Mouse (Mus musculus): ENCODE measurements around the gene Npat. TPM values are rescaled to one million over a fixed set of nuclear protein-coding genes. Genes with fewer than 3 reads are reported as not detected.

Npat gene
- 14.0 and 16.7 TPM in 2 replicates for polyA plus RNA-seq (2016; fragmentation: Nextera tagmentation; extraction: Ambion mirVana)

- Histone ChIP-seq H3K36me3 (no peaks in the 10 kb centered on the region), H3K4me1 (peaks cover 17% of the 10 kb centered on the region), H3K4me2 (replicated peaks) (peak within 1 kb of the TSS; percentile 94), H3K9ac (peak within 1 kb of the TSS; percentile 86), H3K4me3 (peak within 1 kb of the TSS; percentile 87), H3K9me3 (no peaks in the 10 kb centered on the region), H3K27ac (peak within 1 kb of the TSS; percentile 76), H3K27me3 (replicated peaks) (no peaks in the 10 kb centered on the region)
- under 1% methylated on average over 69 of the region's 69 CpGs for WGBS
- peak; percentile 99 for ATAC-seq (ENCODE audit: low FRiP score, low read depth)
Observed at GRCm38 (mm10) chr9:53536558-53537320, at the start of gene Npat, which contains the start of gene Atm. Gene Npat (plus strand): TSS chr9:53537047. Gene Atm (minus strand): TSS chr9:53536740.

DNA sequence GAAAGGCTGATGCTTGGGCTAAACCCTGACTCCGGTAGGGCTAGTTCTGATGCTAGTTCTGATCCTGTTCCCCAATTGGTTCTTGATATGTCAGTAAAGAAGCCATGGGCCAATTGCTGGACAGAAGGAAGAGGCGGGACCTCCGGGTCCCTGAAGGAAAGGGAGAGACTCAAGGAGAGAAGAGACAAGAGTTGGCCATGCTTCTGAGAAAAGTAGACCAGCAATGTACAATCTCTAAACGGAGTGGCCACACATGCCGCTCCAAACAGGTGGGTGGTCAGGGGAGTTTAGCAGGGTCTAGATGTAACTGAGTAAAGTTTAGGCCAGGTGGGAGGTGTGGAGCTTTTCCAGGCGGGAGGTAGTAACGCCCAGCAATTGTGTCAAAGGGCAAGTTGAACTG, 28.8 kb upstream of the Npat start:
- no peak for ATAC-seq (ENCODE audit: low FRiP score, low read depth)
- H3K27ac ChIP-seq, result no peak overlapping the region
- H3K9me3 ChIP-seq, result no peaks in the 10 kb centered on the region
- H3K27me3 ChIP-seq (replicated peaks), result no peaks in the 10 kb centered on the region
- no peak overlapping the region for H3K4me3 ChIP-seq
- H3K9ac ChIP-seq, result no peak overlapping the region
- no peak overlapping the region for H3K4me2 ChIP-seq (replicated peaks)
- H3K36me3 ChIP-seq, result peaks cover 12% of the 10 kb centered on the region; the same call in 1 of the 2 replicates
- WGBS, result 89% methylated on average over 7 of the region's 7 CpGs
- H3K4me1 ChIP-seq, result no peaks in the 10 kb centered on the region

- Histone ChIP-seq H3K9me3 (no peaks in the 10 kb centered on the region), H3K27me3 (replicated peaks) (no peaks in the 10 kb centered on the region), H3K4me3 (no peak overlapping the region), H3K36me3 (peaks cover 2% of the 10 kb centered on the region; the same call in 1 of the 2 replicates), H3K4me1 (no peaks in the 10 kb centered on the region), H3K9ac (no peak overlapping the region), H3K4me2 (replicated peaks) (no peak overlapping the region), H3K27ac (no peak overlapping the region)
- ATAC-seq (ENCODE audit: low FRiP score, low read depth), result no peak
Observed at GRCm38 (mm10) chr9:53514091-53514490, 22.8 kb upstream of the Npat start.

- no peak overlapping the region for H3K27ac ChIP-seq
Observed at GRCm38 (mm10) chr9:53517373-53518009, 19.4 kb upstream of the Npat start.

DNA sequence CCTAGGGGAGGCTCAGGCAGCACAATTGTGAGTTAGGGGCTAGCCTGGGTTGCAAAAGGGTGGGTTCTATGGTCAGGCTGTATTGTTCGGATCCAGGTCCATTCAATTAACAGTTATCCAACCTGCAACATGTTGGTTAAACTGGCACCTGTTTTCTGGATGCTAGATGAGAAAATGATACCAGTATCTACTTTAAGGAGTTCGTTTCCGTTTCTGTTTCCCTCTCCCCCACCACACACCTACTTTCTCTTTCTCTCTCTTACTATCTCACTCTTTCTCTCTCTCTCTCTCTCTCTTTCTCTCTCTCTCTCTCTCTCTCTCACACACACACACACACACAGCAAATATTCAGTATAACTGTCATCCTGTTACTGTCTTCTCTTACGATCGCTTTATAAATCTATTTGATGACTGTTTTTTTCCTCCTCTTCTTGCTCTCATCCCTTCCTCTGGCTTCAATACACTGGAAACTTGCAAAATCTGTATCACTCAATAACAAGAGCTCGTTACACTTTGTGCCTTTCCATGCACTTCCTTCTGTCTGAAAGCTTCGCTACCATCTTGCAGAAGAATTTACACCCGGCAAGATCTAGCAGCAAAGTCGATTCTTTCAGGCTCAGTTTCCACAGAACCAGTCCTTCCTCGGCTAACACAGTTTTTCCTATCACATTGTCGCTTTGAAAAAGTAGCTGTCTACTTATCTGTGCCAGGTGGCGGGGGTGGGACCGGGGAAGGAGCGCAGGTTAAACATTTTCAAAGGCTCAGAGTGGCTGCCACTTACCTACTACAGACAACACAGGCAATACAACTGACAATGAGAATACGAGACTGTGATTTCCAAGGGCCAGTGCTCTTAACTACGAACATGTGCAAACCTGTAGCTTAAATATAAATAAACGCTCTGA, 1.2 kb upstream of the Npat start:
- no peak overlapping the region for H3K27ac ChIP-seq
- 21% methylated on average over 17 of the region's 17 CpGs for WGBS
- no peak for ATAC-seq (ENCODE audit: low FRiP score, low read depth)

More at GRCm38 (mm10) chr9:53517373-53518009, 19.4 kb upstream of the Npat start:
- H3K27me3 ChIP-seq (replicated peaks), result no peaks in the 10 kb centered on the region
- H3K4me1 ChIP-seq, result no peaks in the 10 kb centered on the region
- ATAC-seq (ENCODE audit: low FRiP score, low read depth), result peak; percentile 83
- no peak overlapping the region for H3K9ac ChIP-seq
- H3K36me3 ChIP-seq, result peaks cover 9% of the 10 kb centered on the region; the same call in 1 of the 2 replicates
- no peaks in the 10 kb centered on the region for H3K9me3 ChIP-seq
- WGBS, result 43% methylated on average over 9 of the region's 9 CpGs
- H3K4me3 ChIP-seq, result no peak overlapping the region
- H3K4me2 ChIP-seq (replicated peaks), result no peak overlapping the region

GRCm38 (mm10) chr9:53537336-53537965, 604 bp downstream of the Npat start:
- Histone ChIP-seq H3K27ac (peak overlapping the region; percentile 76), H3K4me1 (peaks cover 17% of the 10 kb centered on the region), H3K4me3 (peak overlapping the region; percentile 87), H3K9ac (peak overlapping the region; percentile 86), H3K27me3 (replicated peaks) (no peaks in the 10 kb centered on the region), H3K4me2 (replicated peaks) (peak overlapping the region; percentile 94), H3K9me3 (no peaks in the 10 kb centered on the region), H3K36me3 (no peaks in the 10 kb centered on the region)
- ATAC-seq (ENCODE audit: low FRiP score, low read depth), result no peak
- WGBS, result under 1% methylated on average over 32 of the region's 34 CpGs

More for the DNA sequence above, 1.2 kb upstream of the Npat start:
- Histone ChIP-seq H3K36me3 (peaks cover 4% of the 10 kb centered on the region), H3K4me2 (replicated peaks) (peak overlapping the region; percentile 94), H3K9ac (peak overlapping the region; percentile 52), H3K27me3 (replicated peaks) (no peaks in the 10 kb centered on the region), H3K9me3 (no peaks in the 10 kb centered on the region), H3K4me3 (peak overlapping the region; percentile 87), H3K4me1 (peaks cover 17% of the 10 kb centered on the region)

- Histone ChIP-seq H3K36me3 (peaks cover 58% of the 10 kb centered on the region), H3K4me1 (no peaks in the 10 kb centered on the region), H3K9me3 (no peaks in the 10 kb centered on the region), H3K27ac (no peak overlapping the region), H3K4me3 (no peak overlapping the region), H3K9ac (no peak overlapping the region), H3K4me2 (replicated peaks) (no peak overlapping the region), H3K27me3 (replicated peaks) (no peaks in the 10 kb centered on the region)
- 73% methylated on average over 6 of the region's 6 CpGs for WGBS
- no peak for ATAC-seq (ENCODE audit: low FRiP score, low read depth)
Observed at GRCm38 (mm10) chr9:53570662-53571061, 33.8 kb downstream of the Npat start.

- H3K27me3 ChIP-seq (replicated peaks), result no peaks in the 10 kb centered on the region
- no peak overlapping the region for H3K4me3 ChIP-seq
- no peak overlapping the region for H3K9ac ChIP-seq
- no peaks in the 10 kb centered on the region for H3K9me3 ChIP-seq
- H3K36me3 ChIP-seq, result peaks cover 46% of the 10 kb centered on the region
- H3K27ac ChIP-seq, result no peak overlapping the region
- H3K4me1 ChIP-seq, result no peaks in the 10 kb centered on the region
- 92% methylated on average over 7 of the region's 7 CpGs for WGBS
- H3K4me2 ChIP-seq (replicated peaks), result no peak overlapping the region
- no peak for ATAC-seq (ENCODE audit: low FRiP score, low read depth)
Observed at GRCm38 (mm10) chr9:53572516-53573307, 35.9 kb downstream of the Npat start.

DNA sequence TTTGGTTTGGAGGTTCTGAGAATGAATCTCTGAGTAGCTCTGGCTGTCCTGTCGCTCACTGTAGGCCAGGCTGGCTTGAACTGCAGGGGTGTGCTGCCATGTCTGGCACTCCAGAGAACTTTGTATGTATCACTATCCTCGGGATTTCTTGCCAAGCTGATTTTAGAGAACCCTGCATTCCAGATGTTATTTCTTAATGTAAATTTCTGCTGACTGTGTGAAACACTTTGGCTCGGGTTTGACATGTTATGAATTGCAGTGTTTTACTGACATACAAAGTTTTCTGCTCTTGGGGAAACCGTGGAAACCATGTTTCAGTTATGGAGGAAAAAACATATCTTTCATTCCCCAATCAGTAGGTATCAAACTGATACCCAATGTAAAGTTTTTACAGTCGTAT, 38.9 kb downstream of the Npat start:
- no peaks in the 10 kb centered on the region for H3K9me3 ChIP-seq
- ATAC-seq (ENCODE audit: low FRiP score, low read depth), result no peak
- no peak overlapping the region for H3K4me2 ChIP-seq (replicated peaks)
- H3K4me1 ChIP-seq, result no peaks in the 10 kb centered on the region
- no peak overlapping the region for H3K27ac ChIP-seq
- no peak overlapping the region for H3K9ac ChIP-seq
- peaks cover 37% of the 10 kb centered on the region for H3K36me3 ChIP-seq
- H3K4me3 ChIP-seq, result no peak overlapping the region
- WGBS, result 91% methylated on average over 5 of the region's 5 CpGs
- no peaks in the 10 kb centered on the region for H3K27me3 ChIP-seq (replicated peaks)

DNA sequence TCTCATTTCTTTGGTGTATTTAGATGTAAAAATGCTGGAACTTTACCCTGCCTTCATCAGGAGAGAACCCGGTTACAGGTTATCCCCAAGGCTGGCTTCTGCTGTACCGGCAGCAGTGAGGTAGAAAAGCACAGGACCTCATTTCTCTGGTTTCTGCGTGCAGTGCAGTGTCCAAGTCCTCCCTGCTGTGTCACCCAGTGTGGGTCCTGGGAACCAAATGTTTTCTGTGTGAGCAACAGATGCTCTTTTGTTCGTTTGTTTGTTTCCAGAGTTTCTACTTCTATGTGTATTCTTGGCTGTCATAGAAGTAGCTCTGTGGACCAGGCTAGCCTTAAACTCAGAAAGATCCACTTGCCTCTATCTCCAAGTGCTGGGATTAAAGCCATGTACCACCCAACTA, 45.0 kb downstream of the Npat start:
- no peaks in the 10 kb centered on the region for H3K27me3 ChIP-seq (replicated peaks)
- peaks cover 56% of the 10 kb centered on the region for H3K36me3 ChIP-seq
- H3K27ac ChIP-seq, result no peak overlapping the region
- H3K9ac ChIP-seq, result no peak overlapping the region
- no peak for ATAC-seq (ENCODE audit: low FRiP score, low read depth)
- no peaks in the 10 kb centered on the region for H3K9me3 ChIP-seq
- no peaks in the 10 kb centered on the region for H3K4me1 ChIP-seq
- 87% methylated on average over 4 of the region's 4 CpGs for WGBS
- H3K4me2 ChIP-seq (replicated peaks), result no peak overlapping the region
- H3K4me3 ChIP-seq, result no peak overlapping the region

DNA sequence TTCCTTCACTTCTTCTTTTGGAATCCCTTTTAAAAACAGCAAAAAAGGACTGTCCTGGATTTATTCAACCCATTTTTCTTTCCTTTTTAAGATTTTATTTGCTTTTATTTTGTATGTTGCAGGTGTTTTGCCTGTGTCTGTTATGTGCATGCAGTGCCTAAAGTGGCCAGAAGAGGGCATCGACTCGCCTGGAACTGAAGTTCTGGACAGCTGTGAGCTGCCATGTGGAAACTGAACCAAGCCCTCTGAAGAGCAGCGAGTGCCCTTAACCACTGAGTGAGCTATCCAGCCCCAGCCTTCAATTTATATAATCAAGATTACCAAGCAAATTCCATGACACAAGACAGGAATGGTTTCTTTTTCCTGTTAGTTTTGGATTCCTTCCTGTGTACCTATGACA, 57.9 kb downstream of the Npat start:
- 15% methylated on average over 3 of the region's 3 CpGs for WGBS
- ATAC-seq (ENCODE audit: low FRiP score, low read depth), result no peak

More for the DNA sequence above, 57.9 kb downstream of the Npat start:
- H3K4me2 ChIP-seq (replicated peaks), result no peak overlapping the region
- H3K9me3 ChIP-seq, result no peaks in the 10 kb centered on the region
- H3K27ac ChIP-seq, result no peak overlapping the region
- H3K4me1 ChIP-seq, result no peaks in the 10 kb centered on the region
- H3K4me3 ChIP-seq, result no peak overlapping the region
- peaks cover 19% of the 10 kb centered on the region; the same call in 1 of the 2 replicates for H3K36me3 ChIP-seq
- no peaks in the 10 kb centered on the region for H3K27me3 ChIP-seq (replicated peaks)
- no peak overlapping the region for H3K9ac ChIP-seq

Data from neural tube, embryonic 12.5 days (tissue).